Mouse (Mus musculus) regulatory T cell (primary cell): ENCODE results near the gene Ctdspl2.
"Not testable (repeated sequence)": the region's sequence is repeated elsewhere in the genome, so short reads cannot be mapped to it uniquely, and the experiment has no call there.

Experiments used
- in situ Hi-C: fragments of 300-600 bp; cut with MboI, MseI; formaldehyde crosslinking; loops from one replicate; pipeline ENCODE4 v1.15.1; 2025; ENCODE audit warnings: high pct_unique_total_duplicates

Gene Ctdspl2

GRCm38 (mm10) chr2:121955765-121956223, at the start of gene Ctdspl2, which contains the start of gene Mageb3:
Gene Ctdspl2, plus strand, starts transcription at chr2:121956001.
Gene Mageb3, minus strand, starts transcription at chr2:121956092.
- in situ Hi-C loops, result no loop called here

- in situ Hi-C loops, result no loop called here
These were observed 45.8 kb upstream of the Ctdspl2 start for GRCm38 (mm10) chr2:121909975-121910374.

GRCm38 (mm10) chr2:121916047-121916970, 39.5 kb upstream of the Ctdspl2 start:
- in situ Hi-C loops, result no loop called here

GRCm38 (mm10) chr2:121937624-121938023, 18.2 kb upstream of the Ctdspl2 start:
- in situ Hi-C loops, result not testable (repeated sequence)

- in situ Hi-C loops, result no loop called here
These were observed 12.4 kb upstream of the Ctdspl2 start for GRCm38 (mm10) chr2:121943364-121943763.

- in situ Hi-C loops, result no loop called here
These were observed 687 bp upstream of the Ctdspl2 start for GRCm38 (mm10) chr2:121954971-121955656.

- in situ Hi-C loops, result no loop called here
These were observed 620 bp downstream of the Ctdspl2 start for GRCm38 (mm10) chr2:121956224-121957018.

GRCm38 (mm10) chr2:121957216-121957792, 1.5 kb downstream of the Ctdspl2 start:
- in situ Hi-C loops, result no loop called here

- in situ Hi-C loops, result no loop called here
These were observed 39.9 kb downstream of the Ctdspl2 start for GRCm38 (mm10) chr2:121995738-121996137.

- in situ Hi-C loops, result no loop called here
These were observed 53.0 kb downstream of the Ctdspl2 start for GRCm38 (mm10) chr2:122008832-122009231.

- in situ Hi-C loops, result no loop called here
These were observed 55.6 kb downstream of the Ctdspl2 start for GRCm38 (mm10) chr2:122011441-122011840.

- in situ Hi-C loops, result no loop called here
These were observed 62.9 kb downstream of the Ctdspl2 start for GRCm38 (mm10) chr2:122018705-122019104.

GRCm38 (mm10) chr2:122022284-122022683, 66.5 kb downstream of the Ctdspl2 start:
- in situ Hi-C loops, result no loop called here

GRCm38 (mm10) chr2:122027091-122027490, 71.3 kb downstream of the Ctdspl2 start:
- in situ Hi-C loops, result not testable (repeated sequence)

GRCm38 (mm10) chr2:122027862-122028755, 72.3 kb downstream of the Ctdspl2 start, which contains the start of gene Eif3j1:
Gene Eif3j1, plus strand, starts transcription at chr2:122028546.
- in situ Hi-C loops, result no loop called here

- in situ Hi-C loops, result no loop called here
These were observed 73.2 kb downstream of the Ctdspl2 start for GRCm38 (mm10) chr2:122028756-122029700.

GRCm38 (mm10) chr2:122031970-122032369, 76.2 kb downstream of the Ctdspl2 start:
- in situ Hi-C loops, result no loop called here

GRCm38 (mm10) chr2:122036064-122036463, 80.3 kb downstream of the Ctdspl2 start:
- in situ Hi-C loops, result no loop called here

GRCm38 (mm10) chr2:122043926-122044325, 88.1 kb downstream of the Ctdspl2 start:
- in situ Hi-C loops, result no loop called here
